In the genomic region with DNA sequence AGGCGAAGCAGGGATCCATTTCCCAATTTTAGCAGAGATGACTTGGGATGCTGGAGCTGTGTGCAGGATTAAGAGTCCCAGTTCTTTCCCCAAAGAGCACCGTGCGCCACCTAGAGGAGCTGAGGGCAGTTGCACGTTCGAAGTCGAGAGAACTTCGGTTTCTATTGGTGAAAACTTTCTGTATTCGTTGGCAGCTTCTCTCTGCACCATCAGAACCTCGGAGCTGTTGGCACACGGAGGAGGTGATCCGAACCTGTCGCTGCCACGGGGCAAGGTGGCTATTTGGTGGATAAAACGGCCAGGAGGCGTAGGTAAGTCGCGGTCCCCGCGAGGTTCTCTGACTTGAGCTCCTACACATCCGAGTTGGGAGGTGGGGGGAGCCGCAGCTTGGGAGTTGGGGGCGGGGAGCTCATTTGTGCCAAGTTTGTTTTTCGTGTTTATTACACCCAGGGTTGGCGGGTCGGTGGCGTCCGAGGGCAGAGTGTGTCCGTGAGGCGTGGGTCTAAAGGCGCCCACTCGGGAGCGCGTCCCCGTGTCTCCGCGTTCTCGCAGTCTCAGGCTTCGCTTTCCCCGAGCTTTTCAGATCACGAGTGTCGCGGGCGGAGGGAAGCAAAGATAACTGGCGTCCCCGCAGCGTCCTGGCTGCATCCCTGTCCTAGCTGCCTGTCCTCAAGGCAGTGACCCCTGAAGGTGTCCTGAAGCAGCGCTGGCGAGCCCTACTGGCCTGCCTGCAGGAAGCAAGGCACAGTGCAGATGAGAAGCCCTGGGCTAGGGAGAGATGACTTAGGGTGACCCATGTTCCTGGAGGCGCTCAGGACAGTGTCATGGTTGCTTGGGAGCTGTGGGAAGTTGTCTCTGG, we compare ENCODE assay signal across 8 mouse cellular contexts. TPM values are rescaled to one million over a fixed set of nuclear protein-coding genes. Genes with fewer than 3 reads are reported as not detected.
A peak's percentile ranks its signal among the peaks of the same experiment; 100 is the strongest.
DNase-seq lines count a peak whose midpoint lies in the region; ATAC-seq and TF ChIP-seq lines count a peak whose summit lies in the region.

TSS of gene Rubcnl (plus strand) at position 172 of the 859 bp plus-strand sequence.

- H3K27me3 ChIP-seq in MEL (ENCODE audit: control insufficient read depth in 1 of 2, insufficient read depth in 2 of 2, low read length in 2 of 2), result no peaks in the 10 kb centered on the region; a peak in 1 of 4 replicates
- no peaks in the 10 kb centered on the region for H3K27me3 ChIP-seq in forebrain, embryonic 16.5 days (replicated peaks; ENCODE audit: control insufficient read depth, insufficient read depth, low read length)
- H3K27me3 ChIP-seq in lung, embryonic 16.5 days (ENCODE audit: control insufficient read depth, insufficient read depth, low read depth, low read length), result no peaks in the 10 kb centered on the region

- H3K9me3 ChIP-seq in MEL (replicated peaks; ENCODE audit: insufficient read depth, low read length), result no peaks in the 10 kb centered on the region
- no peaks in the 10 kb centered on the region for H3K9me3 ChIP-seq in forebrain, embryonic 16.5 days (ENCODE audit: control insufficient read depth, low read length)
- H3K9me3 ChIP-seq in lung, embryonic 16.5 days (ENCODE audit: control insufficient read depth, low read length), result no peaks in the 10 kb centered on the region

- peak; percentile 74 for TF ChIP-seq RAD21 in MEL (IDR thresholded peaks at IDR 0.05; ENCODE audit: low read depth, low read length)

- H3K9ac ChIP-seq in MEL (ENCODE audit: control insufficient read depth, low read depth, low read length, poor library complexity, severe bottlenecking), result peak within 1 kb of the TSS; percentile 32
- peak within 1 kb of the TSS; percentile 56 for H3K9ac ChIP-seq in forebrain, embryonic 16.5 days (replicated peaks; ENCODE audit: low read depth, low read length)
- H3K9ac ChIP-seq in lung, embryonic 16.5 days (ENCODE audit: low read length), result peak within 1 kb of the TSS; percentile 74

- peak; percentile 81 to 92 (median 89) for TF ChIP-seq CTCF in MEL (IDR thresholded peaks at IDR 0.05 in 2 of 3, conservative IDR thresholded peaks at IDR 0.05 in 1 of 3; ENCODE audit: control insufficient read depth in 1 of 3, insufficient read depth in 1 of 3, low read depth in 2 of 3, low read length in 3 of 3, poor library complexity in 1 of 3, severe bottlenecking in 1 of 3)
- TF ChIP-seq CTCF in layer of hippocampus, adult 2 months (conservative IDR thresholded peaks at IDR 0.05), result peak; percentile 93

- H3K36me3 ChIP-seq in MEL (ENCODE audit: control insufficient read depth in 1 of 2, insufficient read depth in 2 of 2, low read length in 2 of 2), result no peaks in the 10 kb centered on the region; a peak in 1 of 4 replicates
- H3K36me3 ChIP-seq in forebrain, embryonic 16.5 days (ENCODE audit: control insufficient read depth, insufficient read depth), result no peaks in the 10 kb centered on the region
- H3K36me3 ChIP-seq in lung, embryonic 16.5 days (ENCODE audit: control insufficient read depth, insufficient read depth, low read length), result no peaks in the 10 kb centered on the region

- TF ChIP-seq POLR2A in MEL (IDR thresholded peaks at IDR 0.05; ENCODE audit: control insufficient read depth in 1 of 2, insufficient read depth in 1 of 2, low read depth in 1 of 2, low read length in 2 of 2, poor library complexity in 1 of 2), result no peak

- DNase-seq in MEL (ENCODE audit: low read depth, low spot score), result peak; percentile 85
- peak; percentile 59 to 70 for DNase-seq in cerebellum, adult 18-20 months
- DNase-seq in heart, postnatal 4 days, result peak; percentile 82
- peak; percentile 62 to 75 for DNase-seq in layer of hippocampus, adult 2 months (ENCODE audit: low spot score in 2 of 2)
- peak; percentile 31 for DNase-seq in ovary, postnatal 10 days (ENCODE audit: low spot score)
- peak; percentile 80 for DNase-seq in thymus, postnatal 0 days (ENCODE audit: low spot score)

- under 1% methylated on average over 49 of the region's 49 CpGs for WGBS in forebrain, embryonic 16.5 days
- WGBS in lung, embryonic 16.5 days, result under 1% methylated on average over 49 of the region's 49 CpGs

- peak within 1 kb of the TSS; percentile 89 for H3K4me2 ChIP-seq in forebrain, embryonic 16.5 days (ENCODE audit: low read length)
- peak within 1 kb of the TSS; percentile 97 for H3K4me2 ChIP-seq in lung, embryonic 16.5 days (ENCODE audit: low read depth, low read length)

- peaks cover 0 to 10% of the 10 kb centered on the region in 2 experiments; a peak in 3 of 4 replicates for H3K4me1 ChIP-seq in MEL (ENCODE audit: control insufficient read depth in 1 of 2, insufficient read depth in 2 of 2, low read length in 2 of 2)
- H3K4me1 ChIP-seq in forebrain, embryonic 16.5 days (replicated peaks; ENCODE audit: control insufficient read depth, insufficient read depth, low read length), result peaks cover 6% of the 10 kb centered on the region
- 0 out of 2 replicates have a peak, but pooled peaks cover 4% of the 10 kb centered on the region for H3K4me1 ChIP-seq in lung, embryonic 16.5 days (replicated peaks; ENCODE audit: control insufficient read depth, insufficient read depth, low read length)

- H3K27ac ChIP-seq in MEL (ENCODE audit: control insufficient read depth, low read depth, low read length), result no peak within 1 kb of the TSS
- H3K27ac ChIP-seq in forebrain, embryonic 16.5 days (ENCODE audit: low read length), result no peak within 1 kb of the TSS
- peak within 1 kb of the TSS; percentile 19 for H3K27ac ChIP-seq in layer of hippocampus, adult 2 months
- H3K27ac ChIP-seq in lung, embryonic 16.5 days (ENCODE audit: low read length), result no peak within 1 kb of the TSS

- H3K79me2 ChIP-seq in MEL (ENCODE audit: control insufficient read depth, insufficient read depth, low read length, poor library complexity), result no peaks in the 10 kb centered on the region

- H3K4me3 ChIP-seq in MEL (ENCODE audit: control insufficient read depth in 1 of 2, insufficient read depth in 1 of 2, low read depth in 2 of 2, low read length in 2 of 2), result peak within 1 kb of the TSS; percentile 64 to 87
- H3K4me3 ChIP-seq in forebrain, embryonic 16.5 days (replicated peaks; ENCODE audit: low read length), result peak within 1 kb of the TSS; percentile 49
- peak within 1 kb of the TSS; percentile 73 for H3K4me3 ChIP-seq in layer of hippocampus, adult 2 months
- H3K4me3 ChIP-seq in lung, embryonic 16.5 days (ENCODE audit: low read length), result peak within 1 kb of the TSS; percentile 74

- no peak for TF ChIP-seq EP300 in MEL (IDR thresholded peaks at IDR 0.05; ENCODE audit: low read depth in 1 of 2, low read length in 2 of 2)

- ATAC-seq in forebrain, embryonic 16.5 days, result peak; percentile 58
- peak; percentile 72 for ATAC-seq in lung, embryonic 16.5 days (ENCODE audit: low read depth)

TF ChIP-seq in MEL, 35 proteins besides CTCF, POLR2A, EP300 and RAD21:
- TF ChIP-seq ELF1 (IDR thresholded peaks at IDR 0.05; ENCODE audit: low read depth, low read length), result 0 out of 2 replicates have a peak, but pooled peaks have one; percentile 10
- TF ChIP-seq BHLHE40 (IDR thresholded peaks at IDR 0.05; ENCODE audit: borderline replicate concordance, low read depth, low read length), result peak; percentile 18; the same call in 1 of the 2 replicates
- TF ChIP-seq RCOR1 (IDR thresholded peaks at IDR 0.05; ENCODE audit: low read depth, low read length), result peak; percentile 38; the same call in 1 of the 2 replicates
- TF ChIP-seq GABPA (IDR thresholded peaks at IDR 0.05; ENCODE audit: low read depth, low read length), result no peak
- TF ChIP-seq SIN3A (IDR thresholded peaks at IDR 0.05; ENCODE audit: low read length), result 0 out of 2 replicates have a peak, but pooled peaks have one; percentile 26
- TF ChIP-seq POLR2AphosphoS5 (IDR thresholded peaks at IDR 0.05; ENCODE audit: borderline replicate concordance, low read depth, low read length), result no peak
- TF ChIP-seq ETS1 (IDR thresholded peaks at IDR 0.05; ENCODE audit: low read depth, low read length), result no peak
- no peak for TF ChIP-seq MEF2A (IDR thresholded peaks at IDR 0.05; ENCODE audit: extremely low read depth, insufficient replicate concordance, low read depth, low read length, poor library complexity, severe bottlenecking)
- TF ChIP-seq TCF12 (IDR thresholded peaks at IDR 0.05; ENCODE audit: low read depth, low read length), result no peak
- TF ChIP-seq CHD1 (IDR thresholded peaks at IDR 0.05; ENCODE audit: low read depth, low read length), result no peak
- TF ChIP-seq SMC3 (IDR thresholded peaks at IDR 0.05; ENCODE audit: low read depth, low read length), result peak; percentile 65
- TF ChIP-seq UBTF (IDR thresholded peaks at IDR 0.05; ENCODE audit: borderline replicate concordance, insufficient read depth, low read depth, low read length), result no peak
- peak; percentile 45 for TF ChIP-seq ZC3H11A (IDR thresholded peaks at IDR 0.05; ENCODE audit: low read depth, low read length)
- TF ChIP-seq KAT2A (conservative IDR thresholded peaks at IDR 0.05; ENCODE audit: low read depth, low read length), result no peak

RNA-seq across cellular contexts. Expression of gene Rubcnl, which starts in this region (rescaled TPM):
- total RNA-seq in MEL (2012; rRNA removed), result 0.04 and 0.13 TPM in 2 replicates
- polyA plus RNA-seq in MEL (2012; ENCODE audit: insufficient read depth in 1 of 2, insufficient read length in 2 of 2, low read depth in 1 of 2, low replicate concordance in 2 of 2, missing spikeins in 1 of 2), result under 1 TPM in 1 of 2 experiments, not detected in 1; 0.06 TPM
- 0.13 and 0.21 TPM in 2 replicates for polyA plus RNA-seq in forebrain, embryonic 16.5 days (2015; fragmentation: Nextera tagmentation; extraction: Ambion mirVana)
- total RNA-seq in heart, postnatal 4 days (2021), result 1 to 10 TPM in 1 of 2 experiments, under 1 TPM in 1; 0.83 to 1.7 TPM
- 1 to 10 TPM; 1.4 TPM for total RNA-seq in layer of hippocampus, adult 2 months (2021)
- polyA plus RNA-seq in lung, embryonic 16.5 days (2015; fragmentation: Nextera tagmentation; extraction: Ambion mirVana), result 0.29 and 0.83 TPM in 2 replicates
- 1.5 TPM in 2 replicates for polyA plus RNA-seq in thymus, postnatal 0 days (2015; fragmentation: Nextera tagmentation; extraction: Ambion mirVana)

Comparison
In these comparisons a context has a peak if more than half of its experiments do, and no peak if none do; other contexts are left out.
1. Peak in DNase-seq, H3K4me3 ChIP-seq and H3K9ac ChIP-seq in MEL; RNA of the gene not detected or under 1 TPM.
2. Peak in ATAC-seq, H3K4me3 ChIP-seq, H3K9ac ChIP-seq and H3K4me2 ChIP-seq in forebrain, embryonic 16.5 days; RNA of the gene not detected or under 1 TPM.
3. Peak in ATAC-seq, H3K4me3 ChIP-seq, H3K9ac ChIP-seq and H3K4me2 ChIP-seq in lung, embryonic 16.5 days; RNA of the gene not detected or under 1 TPM.
4. DNase-seq: peak in every context shown above with its lines; median percentile 85 in MEL; 82 in heart, postnatal 4 days; 80 in thymus, postnatal 0 days; 68 in layer of hippocampus, adult 2 months; 64 in cerebellum, adult 18-20 months; 31 in ovary, postnatal 10 days.